Mouse (Mus musculus) c-Kit-positive CD71-positive TER-119-positive erythroid progenitor cells, embryonic 14.5 days (primary cell): Measurements from ENCODE around the gene Tle6.

Experiments
- DNase-seq: peaks from one replicate; pipeline ENCODE4 v3.0.0-alpha.2; 2013; ENCODE audit warnings: low spot score

Gene Tle6

DNA sequence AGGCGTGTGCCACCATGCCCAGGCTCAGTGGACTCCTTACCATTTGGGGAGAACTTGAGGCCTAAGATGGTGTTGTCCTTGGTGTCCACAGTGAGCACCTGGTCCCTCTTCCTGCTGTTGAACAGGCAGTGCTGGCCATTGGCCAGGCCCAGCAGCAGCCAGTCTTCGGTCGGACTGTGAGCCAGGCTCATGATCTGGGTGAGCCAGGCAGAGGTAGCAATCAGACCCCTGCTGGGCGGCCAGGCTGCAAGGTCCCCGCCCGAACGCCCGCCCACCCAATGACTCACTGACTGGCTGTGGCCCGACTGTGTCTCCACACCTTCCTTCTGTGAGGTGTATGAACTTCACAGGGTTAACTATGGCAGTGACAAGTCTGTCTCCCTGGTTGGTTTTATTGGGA lies 9.0 kb downstream of the Tle6 start:
- DNase-seq = no peak

DNA sequence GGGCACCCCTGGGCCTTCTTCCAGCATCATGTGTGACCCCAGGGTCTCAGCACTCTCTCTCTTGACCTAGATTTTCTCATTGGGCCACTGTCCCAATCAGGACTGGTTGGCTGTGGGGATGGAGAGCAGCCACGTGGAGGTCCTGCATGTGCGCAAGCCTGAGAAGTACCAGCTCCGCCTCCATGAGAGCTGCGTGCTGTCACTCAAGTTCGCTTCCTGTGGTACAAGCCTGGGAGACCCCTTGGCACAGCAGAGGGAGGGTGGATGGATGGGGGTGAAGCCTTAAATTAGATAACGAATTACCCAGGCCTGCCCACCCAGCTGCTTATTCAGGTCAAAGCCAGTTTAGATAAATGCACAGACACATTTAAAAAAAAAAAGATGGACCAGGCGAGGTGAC lies 12.1 kb downstream of the Tle6 start:
- DNase-seq = no peak

DNA sequence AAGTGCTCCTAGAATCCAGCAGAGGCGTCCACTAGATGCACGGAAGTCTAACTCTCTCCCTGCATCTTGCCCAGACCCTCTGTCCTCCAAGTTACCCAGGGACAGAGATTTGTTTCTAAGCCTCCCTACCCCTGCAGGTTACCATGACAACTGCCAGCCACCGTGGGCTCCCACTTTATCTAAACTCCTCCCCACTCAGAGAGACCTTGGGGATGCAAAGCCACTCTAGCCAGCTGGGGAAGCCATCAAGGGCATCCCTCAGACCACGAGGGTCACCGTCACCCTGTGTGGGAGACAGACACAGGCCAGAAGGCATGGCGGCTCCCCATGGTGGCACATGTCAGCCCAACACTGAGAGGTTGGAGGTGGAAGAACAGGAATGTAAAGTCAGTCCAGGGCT lies 17.5 kb downstream of the Tle6 start:
- no peak for DNase-seq

DNA sequence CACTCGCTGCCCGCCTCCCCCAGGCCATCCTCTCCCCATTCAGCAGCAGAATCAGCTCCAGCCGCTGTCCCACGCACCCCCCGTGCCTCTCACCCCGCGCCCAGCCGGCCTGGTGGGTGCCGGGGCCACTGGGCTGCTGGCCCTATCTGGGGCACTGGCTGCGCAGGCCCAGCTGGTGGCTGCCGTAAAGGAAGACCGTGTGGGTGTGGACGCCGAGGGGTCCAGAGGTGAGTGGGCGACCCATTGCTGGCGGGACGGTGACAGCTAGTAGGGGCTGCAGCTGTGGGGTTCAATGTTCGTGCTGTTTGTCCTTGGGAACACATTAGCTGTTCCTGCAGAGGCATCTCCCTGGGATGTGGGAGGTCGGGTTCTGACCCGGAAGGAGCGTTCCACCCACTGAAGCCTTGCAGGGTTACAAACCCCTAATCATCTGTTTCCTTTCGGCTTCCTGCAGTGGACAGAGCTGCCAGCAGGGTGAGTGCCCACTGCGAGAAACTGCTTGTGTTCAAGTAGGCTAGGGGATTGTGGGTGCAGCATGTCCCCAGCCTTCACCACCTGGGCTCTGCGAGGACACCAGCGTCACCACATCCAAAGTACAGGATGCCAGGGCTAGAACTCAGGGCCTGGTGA lies 20.3 kb downstream of the Tle6 start:
- DNase-seq = no peak

DNA sequence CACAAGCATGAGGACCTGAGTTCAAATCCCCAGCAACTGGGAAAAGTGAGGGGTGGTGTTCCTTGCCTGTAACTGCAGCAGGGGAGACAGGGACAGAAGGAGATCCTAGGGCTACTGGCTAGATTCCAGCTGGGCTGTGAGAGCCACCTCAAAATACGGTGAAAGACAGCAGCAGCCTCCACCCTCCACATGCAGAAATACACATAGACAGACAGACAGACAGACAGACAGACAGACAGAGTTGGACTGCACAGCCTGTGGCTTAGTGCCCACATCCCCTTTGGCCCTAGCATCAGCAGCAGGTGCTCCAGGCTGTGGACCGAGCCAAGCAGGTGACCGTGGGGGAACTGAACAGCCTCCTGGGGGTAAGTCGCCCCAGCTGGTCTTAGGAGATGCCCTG lies 20.9 kb downstream of the Tle6 start:
- DNase-seq = no peak

DNA sequence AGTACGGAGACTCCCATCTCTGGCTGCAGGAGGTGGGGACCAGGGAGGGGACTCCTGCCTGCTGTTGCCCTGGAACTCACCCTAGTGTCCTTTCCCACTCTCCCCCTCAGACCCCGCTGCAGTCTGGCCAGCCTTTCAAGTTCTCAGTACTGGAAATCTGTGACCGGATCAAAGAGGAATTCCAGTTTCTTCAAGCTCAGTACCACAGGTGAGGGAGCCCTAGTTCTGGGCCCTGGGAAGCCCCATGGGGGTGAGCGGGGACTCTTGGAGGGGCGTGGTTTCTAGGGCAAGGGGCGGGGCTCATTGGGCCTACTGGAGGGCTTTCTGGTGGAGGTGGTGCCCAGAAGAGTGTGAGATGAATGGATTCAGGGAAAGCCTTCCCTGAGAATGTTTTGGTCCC lies 25.2 kb downstream of the Tle6 start:
- DNase-seq = no peak

DNA sequence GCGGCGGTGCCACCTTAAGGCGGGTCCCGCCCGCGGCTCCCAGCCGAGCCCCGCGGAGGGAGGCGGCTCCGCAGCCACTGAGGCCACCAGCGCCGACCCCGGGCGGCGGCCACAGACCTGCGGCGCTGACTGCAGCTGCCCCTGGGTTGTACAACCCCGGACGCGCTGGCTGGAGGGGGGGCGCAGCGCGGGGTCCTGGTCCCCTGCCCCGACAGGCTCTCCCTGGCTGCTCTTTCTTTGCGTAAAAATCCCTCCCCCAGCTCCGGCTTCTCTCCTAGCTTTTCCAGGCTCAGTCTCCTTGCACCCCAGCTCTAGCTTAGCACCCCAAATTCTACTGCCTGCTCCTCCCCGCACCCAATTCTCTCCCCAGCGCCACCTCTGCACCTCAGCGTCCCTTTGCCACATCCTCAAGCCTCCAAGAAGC lies 25.7 kb downstream of the Tle6 start:
- DNase-seq = no peak

DNA sequence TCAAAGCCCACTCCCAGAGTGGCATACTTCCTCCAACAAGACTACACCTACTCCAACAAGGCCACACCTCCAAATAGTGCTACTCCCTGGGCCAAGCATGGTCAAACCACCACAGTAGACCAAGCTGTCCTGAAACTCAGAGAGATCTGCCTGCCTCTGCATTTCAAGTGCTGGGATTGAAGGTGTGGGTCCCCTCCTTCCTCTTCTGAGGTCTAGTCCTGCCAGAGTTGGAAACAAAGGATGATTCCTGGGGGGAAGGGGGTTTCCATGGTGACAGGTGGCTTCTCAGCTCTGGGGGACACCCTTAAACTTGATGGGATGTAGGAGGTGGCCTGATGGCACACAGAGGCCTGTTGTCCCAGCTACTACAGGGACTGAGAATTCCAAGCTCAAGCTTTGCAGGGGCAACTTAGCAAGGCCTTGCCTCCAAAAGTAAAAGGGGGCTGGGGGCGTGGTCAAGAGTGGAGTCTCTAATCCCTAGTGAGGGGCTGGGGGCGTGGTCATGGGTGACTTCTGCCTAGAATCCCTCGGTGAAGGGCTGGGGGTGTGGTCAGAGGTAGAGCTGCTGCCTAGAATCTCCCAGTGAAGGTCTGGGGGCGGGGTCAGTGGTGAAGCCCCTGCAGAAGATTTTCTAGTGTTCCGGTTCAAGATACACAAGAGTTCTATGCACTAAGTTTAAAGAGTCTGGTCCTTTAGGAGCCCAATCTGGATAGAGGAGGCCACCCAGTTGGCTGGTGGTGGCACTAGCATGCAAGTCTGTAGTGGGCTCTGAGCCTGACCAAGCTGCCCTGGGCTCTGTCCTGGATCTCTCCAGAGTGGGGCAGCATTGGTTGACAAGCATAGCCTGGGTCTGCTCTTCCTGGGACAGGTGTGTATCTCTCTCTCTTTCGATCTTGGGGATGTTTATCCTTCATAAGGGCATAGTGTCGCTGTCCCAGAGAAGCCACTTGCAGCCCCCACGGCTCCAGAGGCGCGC lies 26.5 kb downstream of the Tle6 start, which contains the start of gene Tle2:
TSS of gene Tle2 (plus strand) at position 481 of the 976 bp plus-strand sequence.
- no peak for DNase-seq

DNA sequence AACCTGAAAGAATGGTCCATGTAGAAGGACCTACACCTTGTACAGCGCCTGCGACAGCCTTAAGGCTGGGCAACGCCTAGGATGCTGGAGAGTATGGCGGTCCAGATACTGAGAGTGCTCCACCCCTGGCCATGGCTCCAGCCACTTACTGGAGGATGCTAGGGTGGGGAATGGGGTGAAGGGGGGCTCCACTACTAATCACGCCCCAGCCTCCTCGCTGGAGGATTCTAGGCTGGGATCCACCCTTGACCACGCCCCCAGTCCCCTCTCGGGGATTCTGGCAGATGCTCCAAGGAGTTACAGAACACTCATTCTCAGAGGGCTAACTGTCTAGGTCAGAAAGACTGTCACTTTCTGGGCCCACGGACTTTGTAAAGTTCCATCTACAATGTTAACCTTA lies 27.9 kb downstream of the Tle6 start:
- peak; percentile 56 for DNase-seq

DNA sequence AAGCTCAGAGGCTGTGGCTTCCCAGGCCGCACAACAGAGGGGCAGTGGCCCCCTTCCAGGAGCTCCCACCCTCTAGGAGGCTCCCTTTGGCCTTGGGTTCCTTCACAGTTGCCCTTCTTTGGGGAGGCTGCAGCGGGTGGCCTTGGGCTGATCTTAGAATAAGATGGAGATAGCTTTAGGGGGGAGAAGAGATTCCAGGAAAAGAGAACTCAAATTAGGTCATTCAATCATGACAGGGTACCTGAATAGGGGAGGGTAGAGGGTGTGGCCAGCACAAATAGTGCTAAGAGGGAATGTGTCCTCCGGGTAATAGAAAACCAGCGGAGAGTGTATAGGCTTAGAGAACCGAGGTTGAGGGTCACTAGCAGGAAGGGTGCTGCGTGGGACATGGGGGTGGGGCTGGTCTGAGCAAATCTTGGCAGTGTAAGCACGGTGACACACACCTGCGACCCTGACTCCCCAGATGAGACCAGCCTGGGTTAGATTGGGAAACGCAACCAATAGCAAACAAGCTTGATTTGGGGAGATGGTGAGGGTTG lies 28.7 kb downstream of the Tle6 start:
- no peak for DNase-seq

DNA sequence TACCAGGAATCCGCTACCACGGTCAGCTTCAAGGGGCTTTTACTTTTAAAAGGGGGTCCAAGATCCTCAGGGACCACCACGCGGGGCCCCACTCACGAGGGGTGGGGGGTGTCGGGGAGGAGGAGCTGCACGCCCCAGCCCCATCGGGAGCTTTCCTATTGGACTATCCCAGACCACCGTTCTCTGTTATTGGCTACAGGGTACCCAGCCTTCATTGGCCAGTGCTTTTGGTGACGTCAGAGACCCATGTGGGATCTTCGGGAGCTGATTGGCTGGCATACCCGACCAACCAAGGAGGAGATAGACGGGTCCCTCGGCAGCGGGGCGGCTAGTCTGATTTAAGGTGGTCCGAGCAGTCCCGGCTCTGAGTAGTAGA lies 29.4 kb downstream of the Tle6 start:
- DNase-seq = peak; percentile 97

DNA sequence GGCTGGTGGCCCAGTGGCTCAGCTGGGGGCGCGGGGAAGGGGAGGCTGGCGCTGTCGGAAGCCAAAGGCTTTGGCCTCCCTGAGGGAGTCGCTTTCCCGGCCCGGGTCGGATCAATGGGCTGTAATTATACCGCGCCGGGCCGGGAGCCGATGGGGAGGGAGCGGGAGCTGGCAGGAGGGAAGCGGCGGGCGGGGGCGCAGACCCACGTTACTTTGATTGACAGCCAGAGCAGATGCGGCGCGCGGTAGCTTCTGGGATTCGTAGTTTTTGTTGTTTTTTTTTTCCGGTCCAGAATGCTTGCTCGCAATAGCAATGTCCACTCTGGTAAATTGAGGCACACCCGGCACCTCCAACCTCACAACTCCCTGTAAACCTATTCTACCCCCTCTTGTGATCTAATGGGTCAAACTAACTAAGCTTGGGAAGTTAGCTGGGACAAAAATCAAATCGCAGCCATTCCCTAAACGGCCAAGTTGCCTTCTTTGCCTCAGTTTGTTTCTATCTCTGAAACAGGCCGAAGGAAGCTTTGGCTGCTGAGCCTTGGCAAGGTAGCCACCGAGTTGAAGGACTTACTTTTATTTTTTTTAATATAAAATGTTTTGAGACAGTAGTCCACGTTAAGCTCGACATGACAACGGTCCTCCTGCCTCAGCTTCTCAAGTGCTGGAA lies 29.9 kb downstream of the Tle6 start:
- DNase-seq = peak; percentile 84

DNA sequence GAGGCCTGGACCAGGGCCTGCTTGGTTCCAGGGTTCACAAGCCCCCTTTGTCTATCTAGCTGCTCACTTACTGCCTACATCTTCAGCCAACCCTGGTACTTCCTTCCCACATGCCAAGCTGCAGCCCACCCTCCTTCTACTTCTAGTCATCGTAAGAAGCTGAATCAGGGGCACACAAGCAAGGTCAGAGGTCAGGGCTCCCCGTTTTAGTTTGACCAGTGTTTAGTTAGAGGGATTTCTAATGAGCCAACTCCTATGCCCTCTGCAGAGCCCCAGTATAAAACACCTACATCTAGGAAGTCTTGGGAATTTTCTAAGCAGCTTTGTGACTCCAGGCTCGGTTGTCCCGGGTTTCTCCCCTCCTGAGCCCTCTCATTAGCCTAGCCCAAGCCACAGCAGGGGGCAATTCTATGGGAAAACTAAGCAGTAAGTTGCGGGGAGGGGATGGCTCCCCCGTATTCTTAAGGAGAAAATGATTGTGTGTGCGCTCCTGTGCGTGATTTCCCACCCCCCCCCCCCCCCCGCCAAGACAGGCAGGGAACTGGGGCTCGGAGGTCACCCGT lies 30.6 kb downstream of the Tle6 start:
- no peak for DNase-seq

DNA sequence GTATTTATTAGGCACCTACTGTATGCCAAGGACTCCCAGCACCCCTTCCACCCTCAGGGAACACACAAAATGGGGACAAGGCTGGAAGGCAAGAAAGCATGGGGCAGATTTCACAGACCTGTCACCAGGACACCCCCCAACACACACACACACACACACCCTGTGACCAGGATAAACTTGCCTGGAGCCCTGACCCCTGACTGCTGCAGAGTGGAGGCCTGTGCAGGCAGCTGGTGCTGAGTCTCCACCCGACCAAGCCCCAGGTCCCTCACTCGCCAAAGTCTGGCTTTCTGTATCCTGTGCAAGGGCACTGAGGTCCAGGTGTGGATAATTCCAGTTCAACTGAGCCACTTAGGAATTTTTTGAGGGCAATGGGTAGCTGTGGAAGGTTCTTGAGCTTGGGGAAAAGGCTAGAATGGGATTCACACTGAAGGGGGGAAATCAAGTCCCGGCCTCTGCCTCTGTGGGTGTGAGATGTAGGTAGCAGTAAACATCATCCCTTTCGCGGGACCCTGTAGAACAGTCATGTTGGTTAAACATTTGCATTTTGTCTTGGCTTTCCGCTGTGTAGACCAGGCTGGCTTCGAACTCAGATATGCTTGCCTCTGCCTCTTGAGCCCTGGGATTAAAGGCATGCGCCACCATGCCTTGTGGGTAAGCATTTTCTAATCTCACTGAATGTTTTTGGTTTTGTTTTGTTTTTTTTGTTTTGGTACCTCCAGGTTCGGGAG lies 31.2 kb downstream of the Tle6 start:
- DNase-seq = no peak

DNA sequence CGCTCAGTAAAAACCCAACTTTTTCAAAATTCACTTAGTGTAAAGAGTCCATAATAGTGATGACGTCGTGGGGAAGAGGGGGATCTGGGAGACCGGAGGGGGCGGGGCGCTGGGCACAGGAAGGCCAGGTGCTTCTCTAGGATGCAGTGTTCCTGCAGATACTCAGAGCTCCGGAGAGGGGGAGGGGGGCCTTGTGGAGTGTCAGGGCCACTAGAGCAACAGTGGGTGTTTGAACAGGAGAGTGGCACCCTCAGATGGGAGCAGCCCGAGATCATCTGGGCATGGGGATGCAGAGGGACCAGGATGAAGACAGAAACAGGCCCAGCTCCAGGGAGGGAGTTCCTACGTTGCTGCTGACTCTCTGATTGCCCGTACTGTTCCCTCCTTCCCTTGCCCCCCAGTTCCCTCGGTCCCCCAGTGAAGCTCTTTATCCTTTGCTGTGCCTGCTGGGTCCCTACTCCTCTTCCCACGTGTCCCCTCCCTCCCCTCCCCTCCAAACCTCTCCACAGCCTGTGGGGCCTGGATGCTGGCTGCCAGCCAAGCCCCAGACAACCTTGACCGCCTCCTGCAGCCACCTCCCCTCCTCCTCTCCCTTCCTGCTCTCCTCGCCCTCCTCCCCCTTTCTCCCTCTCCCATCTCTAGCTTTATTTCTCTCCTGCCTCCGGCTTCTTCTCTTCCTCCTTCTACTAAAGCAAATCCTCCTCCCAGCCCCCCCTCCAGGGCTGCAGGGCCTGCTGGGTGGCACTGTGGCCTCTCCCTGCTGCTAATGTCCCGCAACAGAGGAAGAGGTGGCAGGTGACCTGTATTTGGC lies 32.3 kb downstream of the Tle6 start:
- DNase-seq = no peak

DNA sequence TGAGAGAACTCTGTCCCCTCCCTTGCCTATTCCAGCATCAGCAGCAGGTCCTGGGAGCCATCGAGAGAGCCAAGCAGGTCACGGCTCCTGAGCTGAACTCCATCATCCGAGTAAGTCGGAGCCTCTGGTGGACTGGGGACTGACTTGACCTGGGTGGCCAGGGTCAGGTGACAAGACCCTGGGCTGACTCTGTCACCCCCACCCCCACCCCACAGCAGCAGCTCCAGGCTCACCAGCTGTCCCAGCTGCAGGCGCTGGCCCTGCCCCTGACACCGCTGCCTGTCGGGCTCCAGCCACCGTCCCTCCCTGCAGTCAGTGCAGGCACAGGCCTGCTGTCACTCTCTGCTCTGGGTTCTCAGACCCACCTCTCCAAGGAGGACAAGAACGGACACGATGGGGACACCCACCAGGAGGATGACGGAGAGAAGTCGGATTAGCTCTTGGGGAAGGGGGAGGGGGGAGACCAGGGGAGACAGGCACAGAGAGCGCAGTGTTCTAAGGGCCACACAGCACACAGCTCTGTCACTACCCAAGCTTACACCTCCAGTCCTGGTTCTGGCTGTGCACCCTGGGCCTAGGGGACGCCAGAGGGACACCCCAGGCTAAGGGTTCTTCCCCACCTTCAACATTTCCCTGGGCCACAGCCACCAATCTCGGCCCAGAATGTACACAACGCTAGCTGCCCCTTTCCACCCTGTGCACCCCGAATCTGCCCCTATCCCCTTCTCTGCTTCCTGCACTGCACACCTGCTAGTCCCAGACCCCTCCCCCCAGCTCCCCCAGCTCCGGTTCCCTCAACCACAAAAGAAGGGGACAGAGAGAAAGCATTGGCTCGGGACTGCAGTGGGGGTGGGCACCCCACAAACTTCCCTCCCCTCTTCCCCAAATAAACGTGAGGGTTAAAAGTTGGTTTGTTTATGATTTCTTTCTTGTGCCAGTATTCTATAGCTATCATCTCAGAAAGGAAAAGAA lies 35.3 kb downstream of the Tle6 start:
- DNase-seq = no peak

DNA sequence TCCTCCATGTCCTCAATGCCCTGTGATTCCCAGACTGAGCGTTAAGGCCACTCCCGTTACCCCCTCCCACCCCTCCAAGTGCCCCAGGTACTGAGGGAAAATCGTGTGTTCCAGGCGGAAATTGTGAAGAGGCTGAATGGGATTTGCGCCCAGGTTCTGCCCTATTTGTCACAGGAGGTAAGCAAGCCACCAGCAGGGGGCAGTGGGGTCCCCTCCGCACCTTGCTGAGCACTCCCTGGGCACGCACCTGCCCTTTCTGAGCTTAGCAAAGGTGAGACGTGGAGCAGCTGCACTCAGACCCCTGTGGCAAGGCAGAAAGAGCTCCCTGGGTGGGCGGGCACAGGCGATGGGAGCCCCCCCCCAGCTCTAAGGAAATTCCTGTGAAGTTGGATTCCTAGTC lies 36.1 kb downstream of the Tle6 start:
- no peak for DNase-seq

DNA sequence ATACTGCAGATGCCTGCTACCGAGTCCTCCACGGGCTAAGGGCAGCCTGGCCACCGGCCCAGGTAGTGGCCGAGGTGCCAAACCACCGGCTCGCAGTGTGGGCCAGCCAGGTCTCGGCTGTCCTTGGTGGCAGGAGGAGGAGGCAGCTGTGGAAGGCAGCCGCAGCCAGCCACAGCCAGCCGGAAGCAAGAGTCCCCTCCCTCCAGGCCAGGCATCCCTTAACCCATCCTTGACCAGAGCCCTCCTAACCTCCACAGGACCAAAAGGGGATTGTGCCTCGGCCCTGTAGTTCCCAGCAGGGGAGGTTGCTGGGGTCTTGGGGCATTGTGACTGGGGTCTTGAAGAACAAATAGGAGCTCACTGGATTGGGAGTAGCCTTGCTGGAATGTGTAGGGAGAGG lies 36.7 kb downstream of the Tle6 start:
- DNase-seq = no peak

DNA sequence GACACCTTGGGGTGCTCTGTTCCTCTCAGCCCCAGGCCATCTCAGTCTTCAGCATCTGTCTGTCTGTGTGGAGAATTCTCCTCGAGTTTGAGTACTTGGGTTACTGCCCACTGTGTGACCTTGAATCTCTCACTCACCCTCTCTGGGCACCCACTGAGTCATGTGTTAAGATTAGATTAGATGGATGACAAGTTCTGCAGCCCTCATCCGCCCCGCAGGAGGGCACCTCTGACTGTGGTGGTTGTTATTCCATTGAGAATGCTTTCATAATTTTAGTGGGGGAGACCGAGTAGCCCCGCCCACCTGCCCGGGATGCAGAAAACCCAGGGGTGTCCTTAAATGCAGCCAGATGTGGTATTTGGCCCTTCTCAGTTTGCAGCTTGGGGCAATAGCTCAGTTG lies 37.4 kb downstream of the Tle6 start:
- no peak for DNase-seq

DNA sequence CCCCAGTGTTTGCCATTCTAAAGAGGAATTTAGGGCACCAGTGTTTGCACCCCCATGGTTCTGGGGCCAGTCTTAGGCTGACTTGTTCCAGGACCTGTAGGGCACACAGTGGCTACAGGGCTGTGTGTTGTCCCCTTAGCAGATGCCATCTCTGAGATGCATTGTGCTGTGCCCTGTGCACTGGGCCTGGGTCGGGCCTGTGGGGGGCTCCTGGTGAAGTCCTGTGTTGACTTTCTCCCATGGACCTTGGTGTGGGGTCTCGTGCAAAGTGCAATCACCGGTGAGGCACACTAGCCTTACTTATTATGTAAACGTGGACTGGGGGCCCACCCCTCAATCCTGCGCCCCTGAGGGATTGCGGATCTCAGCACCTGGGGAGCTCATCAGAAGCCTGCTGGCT lies 38.5 kb downstream of the Tle6 start:
- DNase-seq = no peak
